Mouse (Mus musculus) cortical plate, adult 2 months (tissue): Measurements from ENCODE around the gene Csmd2. TPM values are rescaled to one million over a fixed set of nuclear protein-coding genes. Genes with fewer than 3 reads are reported as not detected.
"Not testable (repeated sequence)": the region's sequence is repeated elsewhere in the genome, so short reads cannot be mapped to it uniquely, and the experiment has no call there.

Experiments
- H3K27ac ChIP-seq: fragments of 200-500 bp; 2 replicates; pipeline ENCODE4 v1.5.1; 2012; ENCODE audit warnings: low read length, control low read depth, inconsistent platforms; ENCODE audit not compliant: insufficient read depth
- H3K4me1 ChIP-seq: fragments of 200-500 bp; 2 replicates; pipeline ENCODE4 v1.6.1; 2011; ENCODE audit warnings: low read length; ENCODE audit not compliant: control insufficient read depth, insufficient read depth
- H3K4me3 ChIP-seq: fragments of 200-500 bp; 2 replicates; pipeline ENCODE4 v1.5.1; 2011; ENCODE audit warnings: mild to moderate bottlenecking, low read length, control low read depth; ENCODE audit not compliant: insufficient read depth
- CTCF ChIP-seq: fragments of 200-500 bp; IDR thresholded peaks from 2 replicates; pipeline ENCODE4 v1.5.1; 2011; ENCODE audit warnings: mild to moderate bottlenecking, control low read depth, low read length; ENCODE audit not compliant: insufficient read depth; ENCODE audit errors: extremely low read depth
- POLR2A ChIP-seq: fragments of 200-500 bp; IDR thresholded peaks from 2 replicates; pipeline ENCODE4 v1.6.1; 2011; ENCODE audit warnings: mild to moderate bottlenecking, low read length, control low read depth; ENCODE audit not compliant: insufficient read depth; ENCODE audit errors: extremely low read depth
- polyA plus RNA-seq: library from polyadenylated mRNA; depleted of rRNA; stranded (reverse); fragments of >200 nt; gene quantifications from 2 replicates; pipeline ENCODE4 v1.2.3, GENCODE M21; 2012

Gene Csmd2
- polyA plus RNA-seq, 1 experiment: 29.3 TPM

DNA sequence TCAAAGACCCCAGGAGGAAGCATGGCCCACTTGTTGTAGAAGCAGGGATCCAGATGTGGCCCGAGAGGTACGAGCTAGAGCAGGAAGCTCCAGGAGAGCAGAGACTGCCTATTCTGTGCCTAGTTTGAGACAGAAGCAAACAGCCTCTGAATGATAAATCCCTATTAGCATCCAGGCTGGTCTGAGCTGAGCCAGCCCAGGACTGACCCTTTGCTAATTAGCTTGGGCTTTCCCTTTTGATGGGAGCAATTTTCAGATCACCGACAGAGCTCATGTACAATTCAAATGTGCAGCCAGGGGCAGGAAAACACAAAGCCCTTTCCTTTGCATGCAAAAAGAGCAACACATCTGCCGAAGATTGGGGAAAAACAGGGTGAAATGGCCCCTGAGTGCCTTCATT, 54.2 kb downstream of the Csmd2 start:
- TF ChIP-seq CTCF (no peak), POLR2A (no peak)
- Histone ChIP-seq H3K27ac (no peak overlapping the region), H3K4me1 (peaks cover 11% of the 10 kb centered on the region), H3K4me3 (no peak overlapping the region)

GRCm38 (mm10) chr4:128042626-128043025, 55.0 kb downstream of the Csmd2 start:
- Histone ChIP-seq H3K27ac (no peak overlapping the region), H3K4me1 (peaks cover 11% of the 10 kb centered on the region), H3K4me3 (no peak overlapping the region)
- TF ChIP-seq CTCF (no peak), POLR2A (no peak)

GRCm38 (mm10) chr4:128048716-128049115, 61.1 kb downstream of the Csmd2 start:
- H3K4me3 ChIP-seq: no peak overlapping the region
- peaks cover 5% of the 10 kb centered on the region for H3K4me1 ChIP-seq
- no peak overlapping the region for H3K27ac ChIP-seq
- TF ChIP-seq CTCF (no peak), POLR2A (no peak)

DNA sequence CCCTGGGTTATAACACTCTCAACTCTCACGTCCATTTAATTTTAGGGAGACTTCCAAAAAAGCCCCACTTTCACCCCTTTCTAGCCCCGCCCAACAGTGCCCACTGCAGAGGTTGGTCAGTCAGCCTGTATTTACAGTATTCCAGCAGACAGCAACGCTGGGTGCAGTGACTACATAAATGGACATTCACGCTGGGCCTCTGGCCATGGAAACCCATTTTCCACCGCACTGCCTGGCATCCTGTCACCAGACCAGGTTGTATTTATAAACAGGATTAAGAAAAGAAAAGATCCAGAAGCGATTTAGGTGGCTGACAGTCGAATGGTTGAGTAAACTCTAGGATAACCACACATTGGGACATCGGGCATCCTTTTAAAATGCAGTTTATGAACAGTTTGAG, 65.0 kb downstream of the Csmd2 start:
- Histone ChIP-seq H3K4me3 (no peak overlapping the region), H3K27ac (no peak overlapping the region), H3K4me1 (peaks cover 9% of the 10 kb centered on the region)
- TF ChIP-seq CTCF (no peak), POLR2A (no peak)

DNA sequence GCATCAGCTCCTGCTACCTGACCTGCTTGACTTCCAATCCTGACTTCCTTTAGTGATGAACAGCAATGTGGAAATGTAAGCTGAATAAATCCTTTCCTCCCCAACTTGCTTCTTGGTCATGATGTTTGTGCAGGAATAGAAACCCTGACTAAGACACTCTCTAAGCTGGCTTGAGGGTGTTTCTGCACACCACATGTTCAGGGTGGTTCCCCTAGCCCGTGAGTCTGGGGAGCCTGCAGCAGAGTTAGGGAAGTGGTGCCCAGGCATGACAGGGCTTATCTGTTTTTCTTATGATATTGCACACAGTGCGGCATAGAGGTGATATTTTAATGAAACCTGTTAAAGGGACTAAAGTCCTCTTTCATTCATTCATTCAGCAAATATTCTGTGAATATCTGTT, 73.6 kb downstream of the Csmd2 start:
- H3K27ac ChIP-seq, H3K4me3 ChIP-seq, H3K4me1 ChIP-seq: not testable (repeated sequence)

DNA sequence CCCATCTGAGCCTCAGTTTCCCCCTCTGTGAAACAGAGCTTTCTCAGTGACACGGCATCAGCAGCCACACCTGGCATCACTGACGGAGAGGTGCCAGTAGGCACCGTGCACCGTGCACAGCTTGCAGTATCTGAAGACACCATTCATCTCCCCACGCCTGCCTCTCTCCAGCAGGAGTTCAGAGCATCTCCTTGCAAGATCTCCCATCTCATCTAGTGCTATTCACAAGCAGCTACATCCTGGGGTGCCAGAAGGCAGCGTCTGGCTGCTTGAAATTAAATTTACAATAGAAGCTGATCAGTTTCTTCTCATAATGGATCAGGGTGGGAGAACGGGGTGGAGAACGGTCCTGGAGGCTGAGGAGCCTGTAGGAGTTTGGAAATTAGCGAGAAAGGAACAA, 79.5 kb downstream of the Csmd2 start:
- H3K27ac ChIP-seq: no peak overlapping the region
- no peak for TF ChIP-seq CTCF
- TF ChIP-seq POLR2A: no peak

DNA sequence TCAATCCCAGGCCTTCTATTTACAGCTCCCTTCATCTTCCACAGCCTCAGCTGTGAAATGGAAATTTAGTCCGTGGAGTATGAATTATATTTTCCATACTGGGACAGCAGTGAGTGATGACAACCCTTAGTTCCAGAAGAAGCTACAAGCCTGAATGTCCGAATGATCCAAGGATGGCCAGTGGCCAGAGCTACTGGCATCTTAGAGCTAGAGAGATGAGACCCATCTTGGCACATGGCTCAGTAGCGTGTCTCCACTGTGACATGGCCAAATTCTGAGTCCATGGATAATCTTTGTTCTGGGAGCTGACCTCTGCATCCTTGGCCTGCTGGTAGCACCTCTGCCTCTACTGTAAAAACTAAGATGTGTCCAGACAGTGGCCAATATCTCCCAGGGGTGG, 96.8 kb downstream of the Csmd2 start:
- H3K4me1 ChIP-seq: peaks cover 12% of the 10 kb centered on the region
- no peak overlapping the region for H3K4me3 ChIP-seq
- H3K27ac ChIP-seq: peak overlapping the region; percentile 26
- no peak for TF ChIP-seq CTCF
- no peak for TF ChIP-seq POLR2A

More for the DNA sequence above, 79.5 kb downstream of the Csmd2 start:
- H3K4me3 ChIP-seq: no peak overlapping the region
- H3K4me1 ChIP-seq: peaks cover 9% of the 10 kb centered on the region

DNA sequence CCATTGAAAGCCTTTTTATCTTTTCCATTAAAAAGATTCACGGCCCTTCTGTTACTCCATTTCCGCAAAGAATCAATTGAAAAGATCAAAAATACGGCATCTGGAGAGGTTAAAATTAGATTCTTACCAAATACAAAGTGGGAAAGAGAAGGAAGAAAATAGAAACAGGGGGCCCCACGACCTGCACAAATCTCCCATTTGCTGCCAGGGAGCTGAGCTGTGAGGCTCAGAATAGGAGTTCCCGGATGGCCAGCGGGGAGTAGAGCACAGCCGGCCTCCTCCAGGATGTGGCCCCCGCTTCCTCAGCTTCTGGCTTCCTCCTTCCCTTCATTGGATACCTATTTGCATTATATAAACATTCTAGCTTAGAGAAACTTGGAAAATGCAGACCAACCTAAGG, 97.4 kb downstream of the Csmd2 start:
- no peak overlapping the region for H3K4me3 ChIP-seq
- TF ChIP-seq CTCF (no peak), POLR2A (no peak)
- H3K4me1 ChIP-seq: peaks cover 12% of the 10 kb centered on the region
- H3K27ac ChIP-seq: peak overlapping the region; percentile 26

DNA sequence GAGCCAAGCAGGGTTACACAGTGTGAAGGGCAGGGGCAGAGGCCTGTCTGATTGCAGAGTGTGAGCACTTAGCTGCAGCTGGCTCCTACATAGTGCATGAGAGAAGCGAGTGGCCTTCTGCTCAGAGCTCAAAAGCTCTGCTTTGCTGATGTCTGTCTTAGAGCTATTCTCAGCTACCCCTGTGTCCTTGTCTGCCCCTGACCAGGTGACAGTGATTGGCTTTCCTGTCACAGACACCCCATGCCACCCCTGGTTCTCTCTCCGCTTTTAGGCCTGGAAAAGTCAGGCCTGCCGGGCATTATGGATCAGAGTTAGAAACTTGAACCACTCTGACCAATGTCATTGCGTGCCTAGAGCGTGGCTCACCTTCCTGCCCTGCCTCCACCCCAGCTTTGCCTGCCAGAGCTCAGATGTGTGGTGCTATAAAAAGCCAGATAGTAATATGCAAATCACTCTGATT, 99.5 kb downstream of the Csmd2 start:
- Histone ChIP-seq H3K27ac (no peak overlapping the region), H3K4me3 (no peak overlapping the region), H3K4me1 (peaks cover 12% of the 10 kb centered on the region)
- TF ChIP-seq POLR2A (no peak), CTCF (no peak)

DNA sequence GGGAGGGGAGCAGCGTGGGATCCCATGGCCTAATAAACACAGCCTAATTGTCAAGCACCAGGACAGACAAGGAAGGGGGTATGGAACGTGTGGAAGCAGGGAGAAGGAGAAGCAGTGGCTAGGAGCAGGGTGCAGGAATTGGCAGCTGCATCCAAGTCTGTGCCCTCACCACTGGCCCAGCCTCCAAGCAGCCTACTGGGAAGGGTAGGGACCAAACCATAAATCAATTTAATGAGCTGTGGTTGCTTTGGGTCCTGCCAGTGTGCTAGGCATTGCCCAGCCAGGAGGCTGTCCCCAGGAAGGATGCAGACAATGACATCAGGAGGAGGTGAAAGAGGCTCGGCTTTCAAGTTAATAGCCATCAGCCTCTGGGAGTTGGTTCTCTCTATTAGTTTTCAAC, 100.0 kb downstream of the Csmd2 start:
- TF ChIP-seq CTCF: no peak
- no peak for TF ChIP-seq POLR2A
- peaks cover 12% of the 10 kb centered on the region for H3K4me1 ChIP-seq
- H3K4me3 ChIP-seq: no peak overlapping the region
- no peak overlapping the region for H3K27ac ChIP-seq

- Histone ChIP-seq H3K27ac (no peak overlapping the region), H3K4me1 (peaks cover 12% of the 10 kb centered on the region), H3K4me3 (no peak overlapping the region)
- TF ChIP-seq CTCF (no peak), POLR2A (no peak)
These were observed 100.6 kb downstream of the Csmd2 start for GRCm38 (mm10) chr4:128088264-128088663.
